Comparison of ENCODE assay signal across 8 mouse cellular contexts in the genomic region with DNA sequence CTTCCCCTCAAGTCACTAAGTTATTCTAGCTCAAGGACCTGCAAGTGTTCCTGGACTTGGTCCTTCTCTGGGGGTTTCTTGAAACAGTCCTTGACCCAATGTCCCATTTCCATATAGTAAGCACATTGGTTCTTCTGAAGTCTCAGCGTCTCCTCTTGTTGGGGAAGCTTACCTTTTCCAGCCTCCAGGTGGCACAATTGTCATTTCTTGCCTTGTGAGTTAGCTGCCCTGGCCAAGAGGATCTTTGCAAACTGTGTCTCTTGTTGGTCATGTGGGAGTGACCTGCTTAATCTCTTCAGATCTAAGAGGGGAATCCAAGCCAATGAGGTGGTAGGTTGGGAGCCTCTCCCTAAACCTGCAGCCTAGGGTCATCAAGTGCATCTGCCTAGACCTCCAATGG. TPM values are rescaled to one million over a fixed set of nuclear protein-coding genes. Genes with fewer than 3 reads are reported as not detected.
A peak's percentile ranks its signal among the peaks of the same experiment; 100 is the strongest.
DNase-seq lines count a peak whose midpoint lies in the region; ATAC-seq and TF ChIP-seq lines count a peak whose summit lies in the region.

No protein-coding gene starts in this region.

- TF ChIP-seq CTCF in stomach, postnatal 0 days (IDR thresholded peaks at IDR 0.05; ENCODE audit: low read depth) = peak; percentile 76

- WGBS in forebrain, embryonic 14.5 days = 8% methylated on average over 1 of the region's 1 CpGs
- WGBS in forebrain, embryonic 16.5 days = 17% methylated on average over 1 of the region's 1 CpGs
- 13% methylated on average over 1 of the region's 1 CpGs for WGBS in neural tube, embryonic 15.5 days
- WGBS in stomach, postnatal 0 days = 5% methylated on average over 1 of the region's 1 CpGs
- 17% methylated on average over 1 of the region's 1 CpGs for WGBS in limb, embryonic 10.5 days

- no peaks in the 10 kb centered on the region for H3K36me3 ChIP-seq in forebrain, embryonic 14.5 days (ENCODE audit: control insufficient read depth, insufficient read depth, low read length)
- H3K36me3 ChIP-seq in forebrain, embryonic 16.5 days (ENCODE audit: control insufficient read depth, insufficient read depth) = no peaks in the 10 kb centered on the region
- no peaks in the 10 kb centered on the region for H3K36me3 ChIP-seq in neural tube, embryonic 15.5 days
- no peaks in the 10 kb centered on the region for H3K36me3 ChIP-seq in stomach, postnatal 0 days (ENCODE audit: control insufficient read depth, insufficient read depth, low read length)
- no peaks in the 10 kb centered on the region for H3K36me3 ChIP-seq in limb, embryonic 10.5 days

- DNase-seq in forebrain, embryonic 14.5 days (ENCODE audit: low spot score) = peak; percentile 3
- DNase-seq in neural tube, embryonic 10.5 days (ENCODE audit: extremely low spot score, low spot score) = peak; percentile 10
- DNase-seq in stomach, postnatal 0 days (ENCODE audit: low spot score) = peak; percentile 28
- no peak for DNase-seq in yolk sac, embryonic 10.5 days (ENCODE audit: low spot score)
- DNase-seq in limb, embryonic 10.5 days (ENCODE audit: low spot score) = no peak

- H3K4me1 ChIP-seq in forebrain, embryonic 14.5 days (ENCODE audit: control insufficient read depth, insufficient read depth, low read length) = no peaks in the 10 kb centered on the region
- H3K4me1 ChIP-seq in forebrain, embryonic 16.5 days (replicated peaks; ENCODE audit: control insufficient read depth, insufficient read depth, low read length) = no peaks in the 10 kb centered on the region
- H3K4me1 ChIP-seq in neural tube, embryonic 15.5 days = no peaks in the 10 kb centered on the region
- H3K4me1 ChIP-seq in stomach, postnatal 0 days (replicated peaks; ENCODE audit: control insufficient read depth, insufficient read depth) = no peaks in the 10 kb centered on the region
- H3K4me1 ChIP-seq in limb, embryonic 10.5 days = no peaks in the 10 kb centered on the region

- TF ChIP-seq EP300 in stomach, postnatal 0 days (optimal IDR thresholded peaks at IDR 0.05) = no peak

- no peak overlapping the region for H3K4me3 ChIP-seq in forebrain, embryonic 14.5 days (ENCODE audit: low read depth, low read length)
- H3K4me3 ChIP-seq in forebrain, embryonic 16.5 days (replicated peaks; ENCODE audit: low read length) = no peak overlapping the region
- H3K4me3 ChIP-seq in neural tube, embryonic 15.5 days (replicated peaks) = no peak overlapping the region
- H3K4me3 ChIP-seq in stomach, postnatal 0 days (ENCODE audit: low read depth, low read length) = no peak overlapping the region
- H3K4me3 ChIP-seq in limb, embryonic 10.5 days = no peak overlapping the region

- H3K27me3 ChIP-seq in forebrain, embryonic 14.5 days (replicated peaks; ENCODE audit: control insufficient read depth, insufficient read depth, low read length) = no peaks in the 10 kb centered on the region
- no peaks in the 10 kb centered on the region for H3K27me3 ChIP-seq in forebrain, embryonic 16.5 days (replicated peaks; ENCODE audit: control insufficient read depth, insufficient read depth, low read length)
- H3K27me3 ChIP-seq in neural tube, embryonic 15.5 days (replicated peaks) = no peaks in the 10 kb centered on the region; the same call in 1 of the 2 replicates
- no peaks in the 10 kb centered on the region for H3K27me3 ChIP-seq in stomach, postnatal 0 days (ENCODE audit: control insufficient read depth, insufficient read depth, low read length)
- H3K27me3 ChIP-seq in limb, embryonic 10.5 days (ENCODE audit: low read depth, poor library complexity, severe bottlenecking) = no peaks in the 10 kb centered on the region

- no peak overlapping the region for H3K4me2 ChIP-seq in forebrain, embryonic 14.5 days (ENCODE audit: low read length)
- H3K4me2 ChIP-seq in forebrain, embryonic 16.5 days (ENCODE audit: low read length) = no peak overlapping the region
- no peak overlapping the region for H3K4me2 ChIP-seq in neural tube, embryonic 15.5 days
- H3K4me2 ChIP-seq in stomach, postnatal 0 days (replicated peaks; ENCODE audit: low read depth) = no peak overlapping the region

- no peak for ATAC-seq in forebrain, embryonic 14.5 days
- ATAC-seq in forebrain, embryonic 16.5 days = no peak
- no peak for ATAC-seq in neural tube, embryonic 15.5 days (ENCODE audit: low FRiP score)
- peak; percentile 42 to 66; a peak in 2 of 4 replicates for ATAC-seq in hematopoietic stem cell, adult 5-6 weeks (replicated peaks in 1 of 2; ENCODE audit: insufficient read depth in 1 of 2, low FRiP score in 2 of 2, low TSS enrichment in 1 of 2, low read depth in 1 of 2, poor library complexity in 2 of 2, severe bottlenecking in 2 of 2)
- no peak for ATAC-seq in stomach, postnatal 0 days (ENCODE audit: low FRiP score, low TSS enrichment)

- no peak overlapping the region for H3K9ac ChIP-seq in forebrain, embryonic 14.5 days (ENCODE audit: low read length)
- H3K9ac ChIP-seq in forebrain, embryonic 16.5 days (replicated peaks; ENCODE audit: low read depth, low read length) = no peak overlapping the region
- H3K9ac ChIP-seq in neural tube, embryonic 15.5 days (replicated peaks) = no peak overlapping the region
- H3K9ac ChIP-seq in stomach, postnatal 0 days (ENCODE audit: low read length) = no peak overlapping the region

- H3K9me3 ChIP-seq in forebrain, embryonic 14.5 days (replicated peaks; ENCODE audit: control insufficient read depth, low read length) = no peaks in the 10 kb centered on the region
- no peaks in the 10 kb centered on the region for H3K9me3 ChIP-seq in forebrain, embryonic 16.5 days (ENCODE audit: control insufficient read depth, low read length)
- no peaks in the 10 kb centered on the region for H3K9me3 ChIP-seq in neural tube, embryonic 15.5 days (replicated peaks)
- H3K9me3 ChIP-seq in stomach, postnatal 0 days (ENCODE audit: control insufficient read depth, low read length) = no peaks in the 10 kb centered on the region
- H3K9me3 ChIP-seq in limb, embryonic 10.5 days (replicated peaks) = no peaks in the 10 kb centered on the region

- H3K27ac ChIP-seq in forebrain, embryonic 14.5 days (ENCODE audit: low read depth, low read length) = no peak overlapping the region
- H3K27ac ChIP-seq in forebrain, embryonic 16.5 days (ENCODE audit: low read length) = no peak overlapping the region
- no peak overlapping the region for H3K27ac ChIP-seq in neural tube, embryonic 15.5 days (replicated peaks)
- no peak overlapping the region for H3K27ac ChIP-seq in stomach, postnatal 0 days (replicated peaks)
- H3K27ac ChIP-seq in limb, embryonic 10.5 days = no peak overlapping the region

RNA-seq across cellular contexts. Expression of gene Zfp235, which starts 19.3 kb away (rescaled TPM):
- polyA plus RNA-seq in forebrain, embryonic 14.5 days (2014; fragmentation: Nextera tagmentation; extraction: Ambion mirVana) = 22.8 and 26.7 TPM in 2 replicates
- 26.9 and 31.5 TPM in 2 replicates for polyA plus RNA-seq in forebrain, embryonic 16.5 days (2015; fragmentation: Nextera tagmentation; extraction: Ambion mirVana)
- 24.4 and 24.7 TPM in 2 replicates for polyA plus RNA-seq in neural tube, embryonic 15.5 days (2015; fragmentation: Nextera tagmentation; extraction: Ambion mirVana)
- 10.6 and 19.4 TPM in 2 replicates for total RNA-seq in hematopoietic stem cell, adult 5-6 weeks (2017)
- polyA plus RNA-seq in stomach, postnatal 0 days (2015; fragmentation: Nextera tagmentation; extraction: Ambion mirVana) = 8.3 TPM in 2 replicates
- 12.7 and 15.7 TPM in 2 replicates for polyA plus RNA-seq in limb, embryonic 10.5 days (2016; fragmentation: Nextera tagmentation; extraction: Ambion mirVana)

RNA-seq across cellular contexts. Expression of gene Zfp114, which starts 21.6 kb away (rescaled TPM):
- 4.0 and 6.1 TPM in 2 replicates for polyA plus RNA-seq in forebrain, embryonic 14.5 days (2014; fragmentation: Nextera tagmentation; extraction: Ambion mirVana)
- 10.0 and 10.7 TPM in 2 replicates for polyA plus RNA-seq in forebrain, embryonic 16.5 days (2015; fragmentation: Nextera tagmentation; extraction: Ambion mirVana)
- 5.3 and 6.2 TPM in 2 replicates for polyA plus RNA-seq in neural tube, embryonic 15.5 days (2015; fragmentation: Nextera tagmentation; extraction: Ambion mirVana)
- 2.7 and 2.8 TPM in 2 replicates for total RNA-seq in hematopoietic stem cell, adult 5-6 weeks (2017)
- polyA plus RNA-seq in stomach, postnatal 0 days (2015; fragmentation: Nextera tagmentation; extraction: Ambion mirVana) = 1.2 and 1.4 TPM in 2 replicates
- polyA plus RNA-seq in limb, embryonic 10.5 days (2016; fragmentation: Nextera tagmentation; extraction: Ambion mirVana) = 5.0 and 5.6 TPM in 2 replicates

RNA-seq across cellular contexts. Expression of gene Zfp112, which starts 41.2 kb away (rescaled TPM):
- 6.5 TPM in 2 replicates for polyA plus RNA-seq in forebrain, embryonic 14.5 days (2014; fragmentation: Nextera tagmentation; extraction: Ambion mirVana)
- 10.5 and 12.7 TPM in 2 replicates for polyA plus RNA-seq in forebrain, embryonic 16.5 days (2015; fragmentation: Nextera tagmentation; extraction: Ambion mirVana)
- 10.4 and 12.2 TPM in 2 replicates for polyA plus RNA-seq in neural tube, embryonic 15.5 days (2015; fragmentation: Nextera tagmentation; extraction: Ambion mirVana)
- total RNA-seq in hematopoietic stem cell, adult 5-6 weeks (2017) = 0.60 and 1.1 TPM in 2 replicates
- 2.2 and 3.4 TPM in 2 replicates for polyA plus RNA-seq in stomach, postnatal 0 days (2015; fragmentation: Nextera tagmentation; extraction: Ambion mirVana)
- polyA plus RNA-seq in limb, embryonic 10.5 days (2016; fragmentation: Nextera tagmentation; extraction: Ambion mirVana) = 2.5 and 4.3 TPM in 2 replicates

RNA-seq across cellular contexts. Expression of gene Zfp111, which starts 58.0 kb away (rescaled TPM):
- 7.7 and 8.1 TPM in 2 replicates for polyA plus RNA-seq in forebrain, embryonic 14.5 days (2014; fragmentation: Nextera tagmentation; extraction: Ambion mirVana)
- 7.2 and 7.4 TPM in 2 replicates for polyA plus RNA-seq in forebrain, embryonic 16.5 days (2015; fragmentation: Nextera tagmentation; extraction: Ambion mirVana)
- polyA plus RNA-seq in neural tube, embryonic 15.5 days (2015; fragmentation: Nextera tagmentation; extraction: Ambion mirVana) = 5.1 and 5.9 TPM in 2 replicates
- total RNA-seq in hematopoietic stem cell, adult 5-6 weeks (2017) = 13.8 and 15.4 TPM in 2 replicates
- 3.4 and 4.0 TPM in 2 replicates for polyA plus RNA-seq in stomach, postnatal 0 days (2015; fragmentation: Nextera tagmentation; extraction: Ambion mirVana)
- polyA plus RNA-seq in limb, embryonic 10.5 days (2016; fragmentation: Nextera tagmentation; extraction: Ambion mirVana) = 9.9 and 11.5 TPM in 2 replicates

Comparison
In these comparisons a context has a peak if more than half of its experiments do, and no peak if none do; other contexts are left out.
1. ATAC-seq: peak in hematopoietic stem cell, adult 5-6 weeks (2 of 2); none in forebrain, embryonic 14.5 days (single experiment), forebrain, embryonic 16.5 days (single experiment), neural tube, embryonic 15.5 days (single experiment) and stomach, postnatal 0 days (single experiment).
2. DNase-seq: peak in forebrain, embryonic 14.5 days (single experiment), neural tube, embryonic 10.5 days (single experiment) and stomach, postnatal 0 days (single experiment); none in yolk sac, embryonic 10.5 days (single experiment) and limb, embryonic 10.5 days (single experiment).